11 mouse cellular contexts compared by ENCODE assay signal in genomic region chr6:13248317-13248969, GRCm38 (mm10). TPM values are rescaled to one million over a fixed set of nuclear protein-coding genes. Genes with fewer than 3 reads are reported as not detected.
DNase-seq lines count a peak whose midpoint lies in the region; ATAC-seq lines count a peak whose summit lies in the region.
"Had no signal": no experiment of that assay in that cellular context is flagged by ENCODE, and none has a peak within 500 bp of the region (broad histone marks: within the 10 kb centered on the region; RNA-seq: fewer than 3 reads in every experiment).

No protein-coding gene starts in this region.

- H3K4me1 ChIP-seq in hindbrain, embryonic 14.5 days (replicated peaks; ENCODE audit: control insufficient read depth, insufficient read depth, low read length): no peaks in the 10 kb centered on the region
- H3K4me1 ChIP-seq in hindbrain, embryonic 12.5 days: no peaks in the 10 kb centered on the region
- H3K4me1 ChIP-seq in forebrain, embryonic 15.5 days: no peaks in the 10 kb centered on the region
- H3K4me1 ChIP-seq: heart, embryonic 15.5 days; limb, embryonic 12.5 days had no signal

- ATAC-seq in hindbrain, embryonic 14.5 days (ENCODE audit: low FRiP score): no peak
- ATAC-seq in hindbrain, embryonic 12.5 days (ENCODE audit: low FRiP score): no peak
- ATAC-seq in forebrain, embryonic 15.5 days (replicated peaks): 0 out of 2 replicates have a peak, but pooled peaks have one; percentile 23

- no peaks in the 10 kb centered on the region for H3K27me3 ChIP-seq in hindbrain, embryonic 14.5 days (ENCODE audit: control insufficient read depth, insufficient read depth, low read length)
- H3K27me3 ChIP-seq in hindbrain, embryonic 12.5 days: no peaks in the 10 kb centered on the region
- H3K27me3 ChIP-seq in forebrain, embryonic 15.5 days: no peaks in the 10 kb centered on the region
- H3K27me3 ChIP-seq: heart, embryonic 15.5 days; limb, embryonic 12.5 days had no signal

- peak; percentile 25 for DNase-seq in hindbrain, embryonic 14.5 days (ENCODE audit: low spot score)
- DNase-seq in 3T3-L1 (ENCODE audit: low read depth, low spot score) (peak; percentile 49), MN1 (ENCODE audit: low spot score) (peak; percentile 12)
- no peak for DNase-seq in right cerebral cortex, postnatal 36 days (ENCODE audit: low spot score in 2 of 2)
- DNase-seq in kidney, adult 18-20 months: no peak
- DNase-seq in heart, postnatal 14 days: no peak
- DNase-seq: thymus, adult 18-20 months had no signal

- no peak overlapping the region for H3K4me3 ChIP-seq in hindbrain, embryonic 14.5 days (replicated peaks; ENCODE audit: low read length)
- H3K4me3 ChIP-seq in hindbrain, embryonic 12.5 days: no peak overlapping the region
- H3K4me3 ChIP-seq in forebrain, embryonic 15.5 days: no peak overlapping the region
- H3K4me3 ChIP-seq: heart, embryonic 15.5 days; limb, embryonic 12.5 days had no signal

- H3K27ac ChIP-seq in hindbrain, embryonic 14.5 days: no peak overlapping the region
- H3K27ac ChIP-seq in hindbrain, embryonic 12.5 days: no peak overlapping the region
- no peak overlapping the region for H3K27ac ChIP-seq in forebrain, embryonic 15.5 days (replicated peaks)
- H3K27ac ChIP-seq: heart, embryonic 15.5 days; limb, embryonic 12.5 days had no signal

- no peak overlapping the region for H3K4me2 ChIP-seq in hindbrain, embryonic 14.5 days (replicated peaks)
- no peak overlapping the region for H3K4me2 ChIP-seq in hindbrain, embryonic 12.5 days (replicated peaks)
- no peak overlapping the region for H3K4me2 ChIP-seq in forebrain, embryonic 15.5 days (replicated peaks)
- H3K4me2 ChIP-seq: heart, embryonic 15.5 days; limb, embryonic 12.5 days had no signal

- H3K9ac ChIP-seq in hindbrain, embryonic 14.5 days: no peak overlapping the region
- no peak overlapping the region for H3K9ac ChIP-seq in hindbrain, embryonic 12.5 days
- H3K9ac ChIP-seq in forebrain, embryonic 15.5 days (replicated peaks): no peak overlapping the region
- H3K9ac ChIP-seq: heart, embryonic 15.5 days; limb, embryonic 12.5 days had no signal

- intact Hi-C loops in heart, postnatal 14 days (cut with DNase I): no loop called here

- H3K9me3 ChIP-seq in hindbrain, embryonic 14.5 days (ENCODE audit: control insufficient read depth, low read length): no peaks in the 10 kb centered on the region
- H3K9me3 ChIP-seq in hindbrain, embryonic 12.5 days (replicated peaks): no peaks in the 10 kb centered on the region
- H3K9me3 ChIP-seq in forebrain, embryonic 15.5 days: no peaks in the 10 kb centered on the region
- H3K9me3 ChIP-seq: heart, embryonic 15.5 days; limb, embryonic 12.5 days had no signal

- H3K36me3 ChIP-seq in hindbrain, embryonic 14.5 days (replicated peaks; ENCODE audit: control insufficient read depth, insufficient read depth): no peaks in the 10 kb centered on the region
- no peaks in the 10 kb centered on the region for H3K36me3 ChIP-seq in hindbrain, embryonic 12.5 days
- no peaks in the 10 kb centered on the region for H3K36me3 ChIP-seq in forebrain, embryonic 15.5 days
- H3K36me3 ChIP-seq: heart, embryonic 15.5 days; limb, embryonic 12.5 days had no signal

- 69% methylated on average over 4 of the region's 4 CpGs for WGBS in hindbrain, embryonic 14.5 days
- WGBS in hindbrain, embryonic 12.5 days: 71% methylated on average over 4 of the region's 4 CpGs
- WGBS in forebrain, embryonic 15.5 days: 64% methylated on average over 4 of the region's 4 CpGs

RNA-seq across cellular contexts. Expression of gene Vwde, which starts 23.7 kb away (rescaled TPM):
- polyA plus RNA-seq in hindbrain, embryonic 14.5 days (2014; fragmentation: Nextera tagmentation; extraction: Ambion mirVana): 0.13 and 0.17 TPM in 2 replicates
- not detected in 2 replicates for polyA plus RNA-seq in hindbrain, embryonic 12.5 days (2016; fragmentation: Nextera tagmentation; extraction: Ambion mirVana)
- 0.03 TPM in 1 of 2 replicates, not detected in the other for polyA plus RNA-seq in forebrain, embryonic 15.5 days (2015; fragmentation: Nextera tagmentation; extraction: Ambion mirVana)
- not detected for total RNA-seq in heart, postnatal 14 days (2021)
- polyA plus RNA-seq: heart, embryonic 15.5 days had no signal

Comparison
In these comparisons a context has a peak if more than half of its experiments do, and no peak if none do; other contexts are left out.
1. DNase-seq: peak in hindbrain, embryonic 14.5 days (single experiment), 3T3-L1 (single experiment) and MN1 (single experiment); none in right cerebral cortex, postnatal 36 days (0 of 2), kidney, adult 18-20 months (single experiment) and heart, postnatal 14 days (0 of 2).